Mouse (Mus musculus): ENCODE measurements around the gene Fgf6. TPM values are rescaled to one million over a fixed set of nuclear protein-coding genes. Genes with fewer than 3 reads are reported as not detected.

Gene Fgf6
- polyA plus RNA-seq, 1 experiment from 2014 or later, result 1.1 TPM

GRCm38 (mm10) chr6:127059975-127060374 is 44.6 kb downstream of the Fgf6 start:
- ATAC-seq (ENCODE audit: insufficient read depth, low FRiP score, low TSS enrichment) (no peak), DNase-seq (ENCODE audit: low spot score) (no peak)
- Histone ChIP-seq H3K4me3 (ENCODE audit: low read depth, low read length) (no peak overlapping the region), H3K27me3 (ENCODE audit: control insufficient read depth, insufficient read depth, low read length) (no peaks in the 10 kb centered on the region), H3K9ac (ENCODE audit: low read length) (no peak overlapping the region), H3K9me3 (ENCODE audit: control insufficient read depth, low read length) (no peaks in the 10 kb centered on the region), H3K4me1 (ENCODE audit: control insufficient read depth, insufficient read depth, low read length) (no peaks in the 10 kb centered on the region), H3K4me2 (ENCODE audit: low read depth) (no peak overlapping the region), H3K27ac (ENCODE audit: low read depth, low read length) (no peak overlapping the region), H3K36me3 (ENCODE audit: control insufficient read depth, insufficient read depth, low read length) (no peaks in the 10 kb centered on the region)
- 82% methylated on average over 4 of the region's 4 CpGs for WGBS

- ATAC-seq (ENCODE audit: insufficient read depth, low FRiP score, low TSS enrichment), result no peak
- no peak overlapping the region for H3K27ac ChIP-seq (ENCODE audit: low read depth, low read length)
- WGBS, result 87% methylated on average over 3 of the region's 3 CpGs
- no peak for DNase-seq (ENCODE audit: low spot score)
- H3K4me3 ChIP-seq (ENCODE audit: low read depth, low read length), result no peak overlapping the region
- H3K9me3 ChIP-seq (ENCODE audit: control insufficient read depth, low read length), result no peaks in the 10 kb centered on the region
- H3K27me3 ChIP-seq (ENCODE audit: control insufficient read depth, insufficient read depth, low read length), result no peaks in the 10 kb centered on the region
- no peaks in the 10 kb centered on the region for H3K4me1 ChIP-seq (ENCODE audit: control insufficient read depth, insufficient read depth, low read length)
- no peaks in the 10 kb centered on the region for H3K36me3 ChIP-seq (ENCODE audit: control insufficient read depth, insufficient read depth, low read length)
- no peak overlapping the region for H3K9ac ChIP-seq (ENCODE audit: low read length)
- H3K4me2 ChIP-seq (ENCODE audit: low read depth), result no peak overlapping the region
These were observed 48.5 kb downstream of the Fgf6 start for GRCm38 (mm10) chr6:127063915-127064314.

- peak overlapping the region; percentile 39; the same call in 1 of the 2 replicates for H3K9ac ChIP-seq (ENCODE audit: low read length)
- no peak overlapping the region for H3K27ac ChIP-seq (ENCODE audit: low read depth, low read length)
- no peak for ATAC-seq (ENCODE audit: insufficient read depth, low FRiP score, low TSS enrichment)
These were observed 49.4 kb downstream of the Fgf6 start for GRCm38 (mm10) chr6:127064815-127065214.

GRCm38 (mm10) chr6:127072817-127073216 is 57.4 kb downstream of the Fgf6 start, which contains the start of gene Fgf23:
Fgf23 (plus strand) TSS chr6:127072902.
- 16% methylated on average over 5 of the region's 5 CpGs for WGBS
- no peak within 1 kb of the TSS for H3K4me2 ChIP-seq (ENCODE audit: low read depth)
- H3K27me3 ChIP-seq (ENCODE audit: control insufficient read depth, insufficient read depth, low read length), result no peaks in the 10 kb centered on the region
- no peaks in the 10 kb centered on the region for H3K4me1 ChIP-seq (ENCODE audit: control insufficient read depth, insufficient read depth, low read length)
- no peak within 1 kb of the TSS for H3K4me3 ChIP-seq (ENCODE audit: low read depth, low read length)
- no peaks in the 10 kb centered on the region for H3K9me3 ChIP-seq (ENCODE audit: control insufficient read depth, low read length)
- no peaks in the 10 kb centered on the region for H3K36me3 ChIP-seq (ENCODE audit: control insufficient read depth, insufficient read depth, low read length)
- DNase-seq (ENCODE audit: low spot score) (peak; percentile 51), ATAC-seq (ENCODE audit: insufficient read depth, low FRiP score, low TSS enrichment) (no peak)
- no peak within 1 kb of the TSS for H3K27ac ChIP-seq (ENCODE audit: low read depth, low read length)
- no peak within 1 kb of the TSS for H3K9ac ChIP-seq (ENCODE audit: low read length)

More at GRCm38 (mm10) chr6:127064815-127065214, 49.4 kb downstream of the Fgf6 start:
- peak overlapping the region; percentile 14; the same call in 1 of the 2 replicates for H3K4me2 ChIP-seq (ENCODE audit: low read depth)
- no peaks in the 10 kb centered on the region for H3K4me1 ChIP-seq (ENCODE audit: control insufficient read depth, insufficient read depth, low read length)
- no peaks in the 10 kb centered on the region for H3K9me3 ChIP-seq (ENCODE audit: control insufficient read depth, low read length)
- DNase-seq (ENCODE audit: low spot score), result peak; percentile 28
- WGBS, result 6% methylated on average over 14 of the region's 14 CpGs
- H3K36me3 ChIP-seq (ENCODE audit: control insufficient read depth, insufficient read depth, low read length), result no peaks in the 10 kb centered on the region
- H3K27me3 ChIP-seq (ENCODE audit: control insufficient read depth, insufficient read depth, low read length), result no peaks in the 10 kb centered on the region
- H3K4me3 ChIP-seq (ENCODE audit: low read depth, low read length), result no peak overlapping the region

Other genes starting within 250 kb of the Fgf6 start
- 194 and 195 TPM in 2 replicates for gene Ndufa9, start 166.4 kb upstream of the Fgf6 start, polyA plus RNA-seq (2014; fragmentation: Nextera tagmentation; extraction: Ambion mirVana)
- 0.26 TPM in 1 of 2 replicates, not detected in the other for gene Akap3, start 162.5 kb upstream of the Fgf6 start, polyA plus RNA-seq (2014; fragmentation: Nextera tagmentation; extraction: Ambion mirVana)
- gene Dyrk4, start 93.7 kb upstream of the Fgf6 start, polyA plus RNA-seq (2014; fragmentation: Nextera tagmentation; extraction: Ambion mirVana), result 0.11 and 0.12 TPM in 2 replicates
- 73.2 and 75.4 TPM in 2 replicates for gene Rad51ap1, start 76.0 kb upstream of the Fgf6 start, polyA plus RNA-seq (2014; fragmentation: Nextera tagmentation; extraction: Ambion mirVana)
- gene D6Wsu163e, start 75.6 kb upstream of the Fgf6 start, polyA plus RNA-seq (2014; fragmentation: Nextera tagmentation; extraction: Ambion mirVana), result 21.2 and 24.2 TPM in 2 replicates
- gene Fgf23, start 57.3 kb downstream of the Fgf6 start, polyA plus RNA-seq (2014; fragmentation: Nextera tagmentation; extraction: Ambion mirVana), result not detected in 2 replicates
- 7.3 and 7.8 TPM in 2 replicates for gene Tigar, start 94.0 kb downstream of the Fgf6 start, polyA plus RNA-seq (2014; fragmentation: Nextera tagmentation; extraction: Ambion mirVana)
- 934 and 952 TPM in 2 replicates for gene Ccnd2, start 136.6 kb downstream of the Fgf6 start, polyA plus RNA-seq (2014; fragmentation: Nextera tagmentation; extraction: Ambion mirVana)

Data from neural tube, embryonic 11.5 days (tissue).